Mouse (Mus musculus) spleen, adult 18-20 months (tissue): ENCODE data around the gene Gm49486.

Experiments used
- DNase-seq, 2 experiments: peaks; one replicate each; pipeline ENCODE4 v3.0.0; 2022; ENCODE audit warnings: mixed read lengths in 2 of 2

Gene Gm49486

GRCm38 (mm10) chr15:79271124-79271746 is 42.0 kb downstream of the Gm49486 start:
- peak in 1 of 2 experiments; percentile 53 for DNase-seq

- no peak for DNase-seq
These were observed 43.8 kb downstream of the Gm49486 start for GRCm38 (mm10) chr15:79273020-79273419.

- no peak for DNase-seq
These were observed 48.5 kb downstream of the Gm49486 start for GRCm38 (mm10) chr15:79277728-79278127.

- peak in 1 of 2 experiments; percentile 24 for DNase-seq
These were observed 51.0 kb downstream of the Gm49486 start for GRCm38 (mm10) chr15:79280209-79280608.

- DNase-seq: no peak
These were observed 51.7 kb downstream of the Gm49486 start for GRCm38 (mm10) chr15:79280850-79281249.

- DNase-seq: no peak
These were observed 52.2 kb downstream of the Gm49486 start for GRCm38 (mm10) chr15:79281389-79281788.

GRCm38 (mm10) chr15:79282434-79282833 is 53.2 kb downstream of the Gm49486 start:
- DNase-seq: no peak

- DNase-seq: no peak
These were observed 54.2 kb downstream of the Gm49486 start for GRCm38 (mm10) chr15:79283371-79283770.

GRCm38 (mm10) chr15:79285399-79285798 is 56.2 kb downstream of the Gm49486 start, which contains the start of gene Baiap2l2:
Baiap2l2 (minus strand) TSS chr15:79285537.
- DNase-seq: no peak

- DNase-seq: no peak
These were observed 57.0 kb downstream of the Gm49486 start for GRCm38 (mm10) chr15:79286141-79286540.

GRCm38 (mm10) chr15:79287091-79287490 is 57.9 kb downstream of the Gm49486 start:
- no peak for DNase-seq

GRCm38 (mm10) chr15:79288387-79288786 is 59.2 kb downstream of the Gm49486 start:
- no peak for DNase-seq

- DNase-seq: no peak
These were observed 60.2 kb downstream of the Gm49486 start for GRCm38 (mm10) chr15:79289441-79289840.

- DNase-seq: no peak
These were observed 61.1 kb downstream of the Gm49486 start for GRCm38 (mm10) chr15:79290340-79290739.

GRCm38 (mm10) chr15:79292779-79293178 is 63.6 kb downstream of the Gm49486 start:
- DNase-seq: no peak

GRCm38 (mm10) chr15:79298553-79298952 is 69.4 kb downstream of the Gm49486 start:
- DNase-seq: no peak

GRCm38 (mm10) chr15:79299563-79300155 is 70.5 kb downstream of the Gm49486 start:
- no peak for DNase-seq

GRCm38 (mm10) chr15:79303725-79304124 is 74.5 kb downstream of the Gm49486 start:
- no peak for DNase-seq

- DNase-seq: no peak
These were observed 75.6 kb downstream of the Gm49486 start for GRCm38 (mm10) chr15:79304832-79305231.

GRCm38 (mm10) chr15:79306043-79306637 is 76.9 kb downstream of the Gm49486 start:
- no peak for DNase-seq
